In the genomic region with DNA sequence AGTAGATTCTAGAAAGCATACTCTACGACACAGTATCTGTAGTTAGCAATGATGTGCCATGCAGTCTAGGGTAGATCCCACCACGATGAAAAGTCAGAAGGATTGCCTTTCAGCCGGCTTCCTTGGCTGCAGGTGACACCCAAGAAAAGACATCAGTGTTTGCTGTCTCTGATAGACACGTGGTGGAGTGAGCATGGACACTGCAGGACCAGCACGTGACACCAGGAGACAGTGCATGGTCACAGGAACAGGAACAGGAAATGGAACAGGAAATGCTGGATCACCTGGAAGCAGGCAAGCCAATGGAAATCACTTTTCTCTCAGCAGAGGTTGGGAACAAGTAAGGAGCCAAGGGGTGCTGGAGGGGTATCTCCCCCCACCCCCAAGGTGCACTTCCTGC, we compare ENCODE assay signal across 31 mouse cellular contexts. TPM values are rescaled to one million over a fixed set of nuclear protein-coding genes. Genes with fewer than 3 reads are reported as not detected.
"Had no signal": no experiment of that assay in that cellular context is flagged by ENCODE, and none has a peak within 500 bp of the region (broad histone marks: within the 10 kb centered on the region; RNA-seq: fewer than 3 reads in every experiment).

No protein-coding gene starts in this region.

- H3K27me3 ChIP-seq: heart, embryonic 13.5 days; hindbrain, embryonic 12.5 days; intestine, embryonic 15.5 days; limb, embryonic 13.5 days; limb, embryonic 15.5 days; liver, embryonic 12.5 days had no signal

- H3K4me2 ChIP-seq: heart, embryonic 11.5 days; heart, embryonic 13.5 days; heart, embryonic 15.5 days; hindbrain, embryonic 12.5 days; hindbrain, embryonic 14.5 days; intestine, embryonic 15.5 days; limb, embryonic 13.5 days; limb, embryonic 15.5 days; liver, embryonic 12.5 days had no signal

- H3K36me3 ChIP-seq: heart, embryonic 13.5 days; heart, embryonic 15.5 days; hindbrain, embryonic 10.5 days; hindbrain, embryonic 12.5 days; intestine, embryonic 15.5 days; limb, embryonic 13.5 days; limb, embryonic 15.5 days; liver, embryonic 12.5 days had no signal

- H3K27ac ChIP-seq: heart, adult 2 months; heart, embryonic 13.5 days; heart, embryonic 15.5 days; hindbrain, embryonic 10.5 days; hindbrain, embryonic 12.5 days; hindbrain, embryonic 14.5 days; intestine, embryonic 15.5 days; limb, embryonic 13.5 days; limb, embryonic 15.5 days; liver, embryonic 12.5 days; liver, embryonic 14.5 days had no signal

- H3K4me3 ChIP-seq: heart, adult 2 months; heart, embryonic 13.5 days; heart, embryonic 15.5 days; hindbrain, embryonic 10.5 days; hindbrain, embryonic 12.5 days; intestine, embryonic 15.5 days; limb, embryonic 13.5 days; limb, embryonic 15.5 days; liver, embryonic 12.5 days had no signal

- DNase-seq: gastrocnemius, postnatal 14 days; gastrocnemius, postnatal 36 days; heart, adult 2 months; heart, postnatal 4 days; kidney, adult 18-20 months; kidney, adult 8-10 months; kidney, postnatal 10 days; kidney, postnatal 25 days; kidney, postnatal 4 days; layer of hippocampus, adult 9-11 months; layer of hippocampus, postnatal 36 days; left cerebral cortex, postnatal 4 days had no signal

RNA-seq across cellular contexts. Expression of a gene that starts 27.8 kb away (rescaled TPM):
- total RNA-seq: granulocyte monocyte progenitor cell, adult 5-6 weeks; heart, adult 2 months; heart, postnatal 25 days had no signal
- polyA plus RNA-seq: heart, adult 2 months; heart, embryonic 11.5 days; heart, embryonic 13.5 days; heart, postnatal 0 days; hindbrain, embryonic 10.5 days; hindbrain, embryonic 12.5 days; inflammation-experienced regulatory T-cells, adult 6 months; intestine, embryonic 15.5 days; kidney, embryonic 14.5 days; kidney, embryonic 16.5 days; limb, embryonic 11.5 days; liver, adult 2 months; liver, embryonic 12.5 days; liver, embryonic 14.5 days had no signal

RNA-seq across cellular contexts. Expression of a gene that starts 56.8 kb away (rescaled TPM):
- total RNA-seq: granulocyte monocyte progenitor cell, adult 5-6 weeks; heart, adult 2 months; heart, postnatal 25 days had no signal
- polyA plus RNA-seq: heart, adult 2 months; heart, postnatal 0 days; hindbrain, embryonic 10.5 days; hindbrain, embryonic 12.5 days; inflammation-experienced regulatory T-cells, adult 6 months; intestine, embryonic 15.5 days; liver, adult 2 months had no signal
